Mouse (Mus musculus) C2C12 (cell line): ENCODE measurements around the gene Plpp2. TPM values are rescaled to one million over a fixed set of nuclear protein-coding genes. Genes with fewer than 3 reads are reported as not detected.
A peak's percentile ranks its signal among the peaks of the same experiment; 100 is the strongest.

Source experiments
- H3K27me3 ChIP-seq: one replicate; pipeline ENCODE4 v1.6.1; 2011; ENCODE audit not compliant: control insufficient read depth, insufficient read depth, insufficient read length
- H3K36me3 ChIP-seq: one replicate; pipeline ENCODE4 v1.6.1; 2011; ENCODE audit not compliant: control insufficient read depth, insufficient read depth
- H3K4me3 ChIP-seq: one replicate; pipeline ENCODE4 v1.5.1; 2011; ENCODE audit warnings: mild to moderate bottlenecking, control low read depth; ENCODE audit not compliant: poor library complexity, insufficient read depth, severe bottlenecking
- H3K79me2 ChIP-seq: one replicate; pipeline ENCODE4 v1.6.1; 2011; ENCODE audit not compliant: control insufficient read depth, insufficient read depth
- H3K79me3 ChIP-seq: one replicate; pipeline ENCODE4 v1.6.1; 2011; ENCODE audit warnings: low read depth, control low read depth
- H3ac ChIP-seq: one replicate; pipeline ENCODE3; 2011; ENCODE audit warnings: low read depth; ENCODE audit not compliant: control insufficient read depth, insufficient read length
- CEBPB ChIP-seq: IDR thresholded peaks from one replicate; pipeline ENCODE4 v1.6.1; 2011; ENCODE audit warnings: low read depth, mild to moderate bottlenecking, control low read depth, moderate library complexity
- CTCF ChIP-seq: IDR thresholded peaks from one replicate; pipeline ENCODE4 v1.5.1; 2011; ENCODE audit not compliant: control insufficient read depth, insufficient read depth, insufficient read length
- FOSL1 ChIP-seq: IDR thresholded peaks from one replicate; pipeline ENCODE4 v1.8.0; 2011; ENCODE audit warnings: mild to moderate bottlenecking, low read length; ENCODE audit not compliant: poor library complexity, insufficient read depth, severe bottlenecking
- MAX ChIP-seq: IDR thresholded peaks from one replicate; pipeline ENCODE4 v1.6.1; 2011; ENCODE audit warnings: mild to moderate bottlenecking, control low read depth
- MYOD1 ChIP-seq: IDR thresholded peaks from one replicate; pipeline ENCODE4 v1.6.1; 2011; ENCODE audit warnings: low read depth; ENCODE audit not compliant: control insufficient read depth, insufficient read length
- MYOG ChIP-seq: IDR thresholded peaks from one replicate; pipeline ENCODE4 v1.6.1; 2011; ENCODE audit not compliant: control insufficient read depth, insufficient read length; ENCODE audit errors: extremely low read depth
- USF1 ChIP-seq: IDR thresholded peaks from one replicate; pipeline ENCODE4 v1.6.1; 2011; ENCODE audit warnings: low read depth, mild to moderate bottlenecking, control low read depth, moderate library complexity
- polyA plus RNA-seq: library from polyadenylated mRNA; unstranded; fragments of >200 nt; fragmentation: generic; extraction: Trizol; gene quantifications from one replicate; pipeline ENCODE4 v1.2.1, GENCODE M21; 2012; ENCODE audit warnings: missing spikeins

The Plpp2 gene
- polyA plus RNA-seq, 1 experiment = 166 TPM

- peaks cover 45% of the 10 kb centered on the region for H3K79me2 ChIP-seq
- peak overlapping the region; percentile 87 for H3K4me3 ChIP-seq
- H3K27me3 ChIP-seq = no peaks in the 10 kb centered on the region
- no peak overlapping the region for H3ac ChIP-seq
- TF ChIP-seq CEBPB (no peak), MYOG (no peak), FOSL1 (no peak), MYOD1 (no peak), CTCF (no peak), MAX (no peak), USF1 (no peak)
- peaks cover 14% of the 10 kb centered on the region for H3K79me3 ChIP-seq
- H3K36me3 ChIP-seq = peaks cover 4% of the 10 kb centered on the region
These were observed 21.7 kb upstream of the Plpp2 start for GRCm38 (mm10) chr10:79555238-79555724.

- Histone ChIP-seq H3K79me3 (peaks cover 14% of the 10 kb centered on the region), H3ac (peak within 1 kb of the TSS; percentile 96), H3K4me3 (peak within 1 kb of the TSS; percentile 87), H3K79me2 (peaks cover 52% of the 10 kb centered on the region), H3K27me3 (no peaks in the 10 kb centered on the region), H3K36me3 (peaks cover 7% of the 10 kb centered on the region)
- TF ChIP-seq USF1 = no peak
These were observed 21.0 kb upstream of the Plpp2 start, which contains the start of gene Mier2 for GRCm38 (mm10) chr10:79554330-79555237. Gene Mier2 (minus strand): TSS chr10:79555199.

GRCm38 (mm10) chr10:79553691-79554090, 20.1 kb upstream of the Plpp2 start:
- Histone ChIP-seq H3K36me3 (peaks cover 12% of the 10 kb centered on the region), H3ac (no peak overlapping the region), H3K79me2 (peaks cover 52% of the 10 kb centered on the region), H3K4me3 (no peak overlapping the region), H3K27me3 (no peaks in the 10 kb centered on the region), H3K79me3 (peaks cover 14% of the 10 kb centered on the region)
- TF ChIP-seq CTCF (no peak), MYOG (no peak), MAX (no peak), CEBPB (no peak), FOSL1 (no peak), USF1 (no peak), MYOD1 (no peak)

GRCm38 (mm10) chr10:79553176-79553575, 19.6 kb upstream of the Plpp2 start:
- Histone ChIP-seq H3ac (no peak overlapping the region), H3K4me3 (no peak overlapping the region), H3K79me3 (peaks cover 14% of the 10 kb centered on the region), H3K36me3 (peaks cover 18% of the 10 kb centered on the region), H3K79me2 (peaks cover 52% of the 10 kb centered on the region), H3K27me3 (no peaks in the 10 kb centered on the region)
- TF ChIP-seq MYOD1 = no peak
- TF ChIP-seq CTCF = no peak
- no peak for TF ChIP-seq CEBPB
- TF ChIP-seq USF1 = no peak
- no peak for TF ChIP-seq FOSL1
- no peak for TF ChIP-seq MAX
- no peak for TF ChIP-seq MYOG

GRCm38 (mm10) chr10:79552531-79552930, 18.9 kb upstream of the Plpp2 start:
- H3K4me3 ChIP-seq = no peak overlapping the region
- peaks cover 14% of the 10 kb centered on the region for H3K79me3 ChIP-seq
- no peak for TF ChIP-seq CEBPB
- no peak for TF ChIP-seq MYOD1
- TF ChIP-seq MAX = no peak
- no peak for TF ChIP-seq USF1
- no peak for TF ChIP-seq MYOG
- TF ChIP-seq CTCF = no peak
- no peak for TF ChIP-seq FOSL1
- no peak overlapping the region for H3ac ChIP-seq
- H3K79me2 ChIP-seq = peaks cover 52% of the 10 kb centered on the region
- peaks cover 24% of the 10 kb centered on the region for H3K36me3 ChIP-seq
- no peaks in the 10 kb centered on the region for H3K27me3 ChIP-seq

- peaks cover 44% of the 10 kb centered on the region for H3K36me3 ChIP-seq
- H3K4me3 ChIP-seq = no peak overlapping the region
- H3K79me2 ChIP-seq = peaks cover 52% of the 10 kb centered on the region
- no peaks in the 10 kb centered on the region for H3K27me3 ChIP-seq
- peaks cover 14% of the 10 kb centered on the region for H3K79me3 ChIP-seq
- TF ChIP-seq CEBPB (no peak), MYOG (no peak)
- H3ac ChIP-seq = no peak overlapping the region
These were observed 16.8 kb upstream of the Plpp2 start for GRCm38 (mm10) chr10:79550366-79550765.
